Comparison of ENCODE assay signal across 22 mouse cellular contexts in genomic region chr15:86590033-86590432, GRCm38 (mm10).
DNase-seq lines count a peak whose midpoint lies in the region; ATAC-seq lines count a peak whose summit lies in the region.
"Had no signal": no experiment of that assay in that cellular context is flagged by ENCODE, and none has a peak within 500 bp of the region (broad histone marks: within the 10 kb centered on the region; RNA-seq: fewer than 3 reads in every experiment).

No protein-coding gene starts in this region.

- H3K36me3 ChIP-seq in hindbrain, embryonic 10.5 days, result no peaks in the 10 kb centered on the region
- H3K36me3 ChIP-seq in hindbrain, embryonic 14.5 days (replicated peaks; ENCODE audit: control insufficient read depth, insufficient read depth), result no peaks in the 10 kb centered on the region
- H3K36me3 ChIP-seq: embryonic facial prominence, embryonic 12.5 days; embryonic facial prominence, embryonic 15.5 days; hindbrain, embryonic 15.5 days; intestine, embryonic 15.5 days had no signal

- H3K4me2 ChIP-seq in hindbrain, embryonic 14.5 days (replicated peaks), result no peak overlapping the region
- H3K4me2 ChIP-seq: embryonic facial prominence, embryonic 12.5 days; embryonic facial prominence, embryonic 15.5 days; heart, embryonic 11.5 days; hindbrain, embryonic 15.5 days; intestine, embryonic 15.5 days had no signal

- H3K4me1 ChIP-seq in hindbrain, embryonic 10.5 days (replicated peaks), result peaks cover 14% of the 10 kb centered on the region
- no peaks in the 10 kb centered on the region for H3K4me1 ChIP-seq in hindbrain, embryonic 14.5 days (replicated peaks; ENCODE audit: control insufficient read depth, insufficient read depth, low read length)
- H3K4me1 ChIP-seq: embryonic facial prominence, embryonic 12.5 days; intestine, embryonic 15.5 days had no signal

- WGBS in hindbrain, embryonic 10.5 days, result 64% methylated on average over 7 of the region's 7 CpGs
- 55% methylated on average over 7 of the region's 7 CpGs for WGBS in hindbrain, embryonic 14.5 days

- no peaks in the 10 kb centered on the region for H3K9me3 ChIP-seq in hindbrain, embryonic 10.5 days
- no peaks in the 10 kb centered on the region for H3K9me3 ChIP-seq in hindbrain, embryonic 14.5 days (ENCODE audit: control insufficient read depth, low read length)
- H3K9me3 ChIP-seq: embryonic facial prominence, embryonic 12.5 days; embryonic facial prominence, embryonic 15.5 days; hindbrain, embryonic 15.5 days; intestine, embryonic 15.5 days had no signal

- 0 out of 2 replicates have a peak, but pooled peaks cover 3% of the 10 kb centered on the region for H3K27me3 ChIP-seq in hindbrain, embryonic 10.5 days (ENCODE audit: insufficient read depth, poor library complexity, severe bottlenecking)
- H3K27me3 ChIP-seq in hindbrain, embryonic 14.5 days (ENCODE audit: control insufficient read depth, insufficient read depth, low read length), result no peaks in the 10 kb centered on the region
- H3K27me3 ChIP-seq: embryonic facial prominence, embryonic 12.5 days; embryonic facial prominence, embryonic 15.5 days; intestine, embryonic 15.5 days had no signal

- peak; percentile 23 for DNase-seq in adrenal gland, postnatal 10 days
- DNase-seq in adrenal gland, adult 18-20 months (ENCODE audit: low spot score in 2 of 2), result no peak
- peak; percentile 27 for DNase-seq in hindbrain, embryonic 10.5 days (ENCODE audit: low spot score)
- no peak for DNase-seq in hindbrain, embryonic 14.5 days (ENCODE audit: low spot score)
- DNase-seq in Muller cell, postnatal 12 days (ENCODE audit: inconsistent ontology term), result peak; percentile 60
- no peak for DNase-seq in layer of hippocampus, postnatal 14 days (ENCODE audit: low spot score in 2 of 2)
- DNase-seq: adrenal gland, postnatal 25 days; cerebellum, adult 11-12 months; cerebellum, adult 8-10 months; cerebellum, postnatal 36 days; forebrain, postnatal 0 days; gastrocnemius, postnatal 14 days; heart, adult 11 months; kidney, adult 11 months had no signal

- H3K9ac ChIP-seq in hindbrain, embryonic 14.5 days, result no peak overlapping the region
- H3K9ac ChIP-seq: embryonic facial prominence, embryonic 12.5 days; embryonic facial prominence, embryonic 15.5 days; forebrain, postnatal 0 days; hindbrain, embryonic 15.5 days; intestine, embryonic 15.5 days had no signal

- no peak overlapping the region for H3K27ac ChIP-seq in hindbrain, embryonic 10.5 days
- H3K27ac ChIP-seq in hindbrain, embryonic 14.5 days, result no peak overlapping the region
- H3K27ac ChIP-seq: embryonic facial prominence, embryonic 12.5 days; embryonic facial prominence, embryonic 15.5 days; gastrocnemius, adult 2 months; hindbrain, embryonic 15.5 days; intestine, embryonic 15.5 days had no signal

- ATAC-seq in hindbrain, embryonic 14.5 days (ENCODE audit: low FRiP score), result no peak
- ATAC-seq: forebrain, embryonic 14.5 days; forebrain, postnatal 0 days; intestine, embryonic 15.5 days; Patski had no signal

- no peak overlapping the region for H3K4me3 ChIP-seq in hindbrain, embryonic 10.5 days
- H3K4me3 ChIP-seq in hindbrain, embryonic 14.5 days (replicated peaks; ENCODE audit: low read length), result no peak overlapping the region
- H3K4me3 ChIP-seq: embryonic facial prominence, embryonic 12.5 days; embryonic facial prominence, embryonic 15.5 days; gastrocnemius, adult 2 months; hindbrain, embryonic 15.5 days; intestine, embryonic 15.5 days had no signal

Comparison
In these comparisons a context has a peak if more than half of its experiments do, and no peak if none do; other contexts are left out.
1. DNase-seq: peak in adrenal gland, postnatal 10 days (single experiment), hindbrain, embryonic 10.5 days (single experiment) and Muller cell, postnatal 12 days (single experiment); none in adrenal gland, adult 18-20 months (0 of 2), hindbrain, embryonic 14.5 days (single experiment) and layer of hippocampus, postnatal 14 days (0 of 2).